Mouse (Mus musculus): ENCODE measurements around the gene Wdr24.

Gene Wdr24

DNA sequence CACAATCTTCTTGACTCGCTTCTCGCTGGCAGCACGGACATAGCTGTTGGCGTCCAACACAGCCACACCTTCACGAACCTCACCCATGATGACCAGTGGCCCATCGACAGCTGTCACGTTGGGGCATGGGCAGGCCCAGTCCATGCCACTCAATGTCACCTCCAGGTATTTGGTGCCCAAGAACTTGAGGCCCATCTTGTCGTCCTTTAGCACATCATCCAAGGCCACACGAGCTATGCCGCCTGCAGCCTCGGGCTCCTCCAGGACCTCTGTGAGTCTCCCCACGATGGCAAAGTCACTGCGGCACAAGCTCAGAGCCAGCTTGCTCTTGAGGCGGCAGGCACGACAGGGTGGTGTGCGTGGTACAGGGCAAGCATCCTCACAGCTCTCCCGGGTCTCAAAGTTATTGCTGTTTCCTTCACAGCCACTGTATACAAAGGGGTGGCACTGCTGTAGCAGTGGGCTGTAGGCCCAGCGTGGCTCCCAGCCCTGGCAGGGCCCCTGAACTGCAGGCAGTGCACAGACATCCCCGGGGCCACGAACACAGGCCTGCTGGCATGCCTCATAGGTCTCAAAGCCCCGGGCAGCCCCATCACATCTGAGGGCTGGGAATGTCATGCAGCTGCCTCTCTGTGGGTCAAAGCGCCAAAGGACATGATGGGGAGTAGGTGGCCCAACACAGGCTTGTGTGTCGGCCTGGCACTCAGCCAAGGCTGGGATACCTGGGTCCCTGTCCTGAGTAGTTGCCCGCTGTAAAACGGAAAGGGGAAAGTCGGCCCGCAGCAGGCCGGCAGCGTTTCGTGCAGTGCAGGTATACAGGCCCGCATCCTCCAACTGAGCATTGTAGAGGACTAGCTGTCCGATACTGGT is 54.5 kb downstream of the Wdr24 start:
- peak; percentile 42 to 62 for DNase-seq

Measured in cerebellum, postnatal 25 days (tissue).